Comparison of ENCODE assay signal across 9 mouse cellular contexts in genomic region chr11:100721254-100721653, GRCm38 (mm10). TPM values are rescaled to one million over a fixed set of nuclear protein-coding genes. Genes with fewer than 3 reads are reported as not detected.
A peak's percentile ranks its signal among the peaks of the same experiment; 100 is the strongest.
DNase-seq lines count a peak whose midpoint lies in the region; ATAC-seq lines count a peak whose summit lies in the region.
"Had no signal": no experiment of that assay in that cellular context is flagged by ENCODE, and none has a peak within 500 bp of the region (broad histone marks: within the 10 kb centered on the region; RNA-seq: fewer than 3 reads in every experiment).

No protein-coding gene starts in this region.

- H3K27ac ChIP-seq in forebrain, embryonic 10.5 days, result peak overlapping the region; percentile 60; the same call in 1 of the 2 replicates
- no peak overlapping the region for H3K27ac ChIP-seq in forebrain, embryonic 11.5 days (ENCODE audit: low read depth, low read length)
- H3K27ac ChIP-seq in lung, embryonic 16.5 days (ENCODE audit: low read length), result peak overlapping the region; percentile 73
- peak overlapping the region; percentile 67; the same call in 1 of the 2 replicates for H3K27ac ChIP-seq in hindbrain, embryonic 13.5 days
- peak overlapping the region; percentile 14 for H3K27ac ChIP-seq in neural tube, embryonic 15.5 days (replicated peaks)

- peaks cover 43% of the 10 kb centered on the region for H3K36me3 ChIP-seq in forebrain, embryonic 10.5 days (replicated peaks)
- no peaks in the 10 kb centered on the region; the same call in 1 of the 2 replicates for H3K36me3 ChIP-seq in forebrain, embryonic 11.5 days (ENCODE audit: control insufficient read depth, insufficient read depth, low read length)
- peaks cover 10% of the 10 kb centered on the region for H3K36me3 ChIP-seq in lung, embryonic 16.5 days (ENCODE audit: control insufficient read depth, insufficient read depth, low read length)
- H3K36me3 ChIP-seq in hindbrain, embryonic 13.5 days, result peaks cover 36% of the 10 kb centered on the region
- H3K36me3 ChIP-seq in neural tube, embryonic 15.5 days, result peaks cover 29% of the 10 kb centered on the region

- ATAC-seq in forebrain, embryonic 11.5 days (replicated peaks; ENCODE audit: low FRiP score), result no peak
- no peak for ATAC-seq in lung, embryonic 16.5 days (ENCODE audit: low read depth)
- no peak for ATAC-seq in hindbrain, embryonic 13.5 days (ENCODE audit: low FRiP score)
- ATAC-seq in neural tube, embryonic 15.5 days (ENCODE audit: low FRiP score), result no peak

- no peak for DNase-seq in forebrain, embryonic 10.5 days (ENCODE audit: extremely low spot score, low spot score)
- no peak for DNase-seq in forebrain, embryonic 11.5 days (ENCODE audit: low spot score)
- no peak for DNase-seq in lung, postnatal 4 days
- no peak for DNase-seq in right cerebral cortex, postnatal 36 days (ENCODE audit: low spot score in 2 of 2)
- DNase-seq in retina, embryonic 14.5 days (ENCODE audit: low spot score), result no peak

- H3K9ac ChIP-seq in forebrain, embryonic 11.5 days (ENCODE audit: low read length), result no peak overlapping the region
- H3K9ac ChIP-seq in lung, embryonic 16.5 days (ENCODE audit: low read length), result no peak overlapping the region
- H3K9ac ChIP-seq in hindbrain, embryonic 13.5 days, result no peak overlapping the region
- H3K9ac ChIP-seq in neural tube, embryonic 15.5 days (replicated peaks), result no peak overlapping the region

- H3K9me3 ChIP-seq in forebrain, embryonic 10.5 days, result no peaks in the 10 kb centered on the region
- no peaks in the 10 kb centered on the region for H3K9me3 ChIP-seq in forebrain, embryonic 11.5 days (ENCODE audit: control insufficient read depth, low read length)
- no peaks in the 10 kb centered on the region for H3K9me3 ChIP-seq in lung, embryonic 16.5 days (ENCODE audit: control insufficient read depth, low read length)
- H3K9me3 ChIP-seq in hindbrain, embryonic 13.5 days, result no peaks in the 10 kb centered on the region
- no peaks in the 10 kb centered on the region for H3K9me3 ChIP-seq in neural tube, embryonic 15.5 days (replicated peaks)

- H3K27me3 ChIP-seq in forebrain, embryonic 10.5 days (ENCODE audit: poor library complexity, severe bottlenecking), result no peaks in the 10 kb centered on the region
- no peaks in the 10 kb centered on the region for H3K27me3 ChIP-seq in forebrain, embryonic 11.5 days (ENCODE audit: control insufficient read depth, insufficient read depth, low read length)
- H3K27me3 ChIP-seq in lung, embryonic 16.5 days (ENCODE audit: control insufficient read depth, insufficient read depth, low read depth, low read length), result no peaks in the 10 kb centered on the region
- no peaks in the 10 kb centered on the region for H3K27me3 ChIP-seq in hindbrain, embryonic 13.5 days
- no peaks in the 10 kb centered on the region for H3K27me3 ChIP-seq in neural tube, embryonic 15.5 days (replicated peaks)

- WGBS in forebrain, embryonic 10.5 days, result 66% methylated on average over 4 of the region's 4 CpGs
- WGBS in forebrain, embryonic 11.5 days, result 62% methylated on average over 4 of the region's 4 CpGs
- 56% methylated on average over 4 of the region's 4 CpGs for WGBS in lung, embryonic 16.5 days
- WGBS in hindbrain, embryonic 13.5 days, result 75% methylated on average over 4 of the region's 4 CpGs
- WGBS in neural tube, embryonic 15.5 days, result 64% methylated on average over 4 of the region's 4 CpGs

- H3K4me1 ChIP-seq in forebrain, embryonic 10.5 days, result peaks cover 49% of the 10 kb centered on the region
- H3K4me1 ChIP-seq in forebrain, embryonic 11.5 days (replicated peaks; ENCODE audit: control insufficient read depth, insufficient read depth, low read length), result no peaks in the 10 kb centered on the region; the same call in 1 of the 2 replicates
- peaks cover 32% of the 10 kb centered on the region for H3K4me1 ChIP-seq in lung, embryonic 16.5 days (replicated peaks; ENCODE audit: control insufficient read depth, insufficient read depth, low read length)
- H3K4me1 ChIP-seq in hindbrain, embryonic 13.5 days (replicated peaks), result peaks cover 28% of the 10 kb centered on the region
- peaks cover 39% of the 10 kb centered on the region for H3K4me1 ChIP-seq in neural tube, embryonic 15.5 days

- no peak overlapping the region for H3K4me3 ChIP-seq in forebrain, embryonic 10.5 days
- no peak overlapping the region for H3K4me3 ChIP-seq in forebrain, embryonic 11.5 days (ENCODE audit: low read depth, low read length)
- no peak overlapping the region for H3K4me3 ChIP-seq in lung, embryonic 16.5 days (ENCODE audit: low read length)
- H3K4me3 ChIP-seq in hindbrain, embryonic 13.5 days, result no peak overlapping the region
- no peak overlapping the region for H3K4me3 ChIP-seq in neural tube, embryonic 15.5 days (replicated peaks)
- H3K4me3 ChIP-seq: erythroblast, embryonic 14.5 days had no signal

- no peak overlapping the region for H3K4me2 ChIP-seq in forebrain, embryonic 11.5 days (ENCODE audit: low read depth, low read length, severe bottlenecking)
- no peak overlapping the region for H3K4me2 ChIP-seq in lung, embryonic 16.5 days (ENCODE audit: low read depth, low read length)
- H3K4me2 ChIP-seq in hindbrain, embryonic 13.5 days, result no peak overlapping the region
- H3K4me2 ChIP-seq in neural tube, embryonic 15.5 days, result no peak overlapping the region

RNA-seq across cellular contexts. Expression of gene Hspb9, which starts 7.6 kb away (rescaled TPM):
- 0.24 and 0.30 TPM in 2 replicates for polyA plus RNA-seq in forebrain, embryonic 10.5 days (2016; fragmentation: Nextera tagmentation; extraction: Ambion mirVana)
- polyA plus RNA-seq in forebrain, embryonic 11.5 days (2014; fragmentation: Nextera tagmentation; extraction: Ambion mirVana), result 0.36 and 0.45 TPM in 2 replicates
- polyA plus RNA-seq in lung, embryonic 16.5 days (2015; fragmentation: Nextera tagmentation; extraction: Ambion mirVana), result not detected in 2 replicates
- 0.43 TPM in 1 of 2 replicates, not detected in the other for polyA plus RNA-seq in hindbrain, embryonic 13.5 days (2015; fragmentation: Nextera tagmentation; extraction: Ambion mirVana)
- polyA plus RNA-seq in neural tube, embryonic 15.5 days (2015; fragmentation: Nextera tagmentation; extraction: Ambion mirVana), result 0.43 TPM in 1 of 2 replicates, not detected in the other
- polyA plus RNA-seq: erythroblast, embryonic 14.5 days had no signal

RNA-seq across cellular contexts. Expression of gene Kat2a, which starts 9.0 kb away (rescaled TPM):
- polyA plus RNA-seq in forebrain, embryonic 10.5 days (2016; fragmentation: Nextera tagmentation; extraction: Ambion mirVana), result 76.3 and 78.5 TPM in 2 replicates
- 80.7 and 82.0 TPM in 2 replicates for polyA plus RNA-seq in forebrain, embryonic 11.5 days (2014; fragmentation: Nextera tagmentation; extraction: Ambion mirVana)
- 39.4 and 44.1 TPM in 2 replicates for polyA plus RNA-seq in lung, embryonic 16.5 days (2015; fragmentation: Nextera tagmentation; extraction: Ambion mirVana)
- polyA plus RNA-seq in hindbrain, embryonic 13.5 days (2015; fragmentation: Nextera tagmentation; extraction: Ambion mirVana), result 47.4 and 48.0 TPM in 2 replicates
- polyA plus RNA-seq in neural tube, embryonic 15.5 days (2015; fragmentation: Nextera tagmentation; extraction: Ambion mirVana), result 64.4 and 67.2 TPM in 2 replicates

RNA-seq across cellular contexts. Expression of gene Rab5c, which starts 16.8 kb away (rescaled TPM):
- polyA plus RNA-seq in forebrain, embryonic 10.5 days (2016; fragmentation: Nextera tagmentation; extraction: Ambion mirVana), result 13.2 and 14.9 TPM in 2 replicates
- polyA plus RNA-seq in forebrain, embryonic 11.5 days (2014; fragmentation: Nextera tagmentation; extraction: Ambion mirVana), result 39.4 and 50.5 TPM in 2 replicates
- polyA plus RNA-seq in lung, embryonic 16.5 days (2015; fragmentation: Nextera tagmentation; extraction: Ambion mirVana), result 34.3 and 39.8 TPM in 2 replicates
- 28.2 and 29.0 TPM in 2 replicates for polyA plus RNA-seq in hindbrain, embryonic 13.5 days (2015; fragmentation: Nextera tagmentation; extraction: Ambion mirVana)
- 41.8 and 49.8 TPM in 2 replicates for polyA plus RNA-seq in neural tube, embryonic 15.5 days (2015; fragmentation: Nextera tagmentation; extraction: Ambion mirVana)

RNA-seq across cellular contexts. Expression of gene Dhx58, which starts 17.2 kb away (rescaled TPM):
- polyA plus RNA-seq in forebrain, embryonic 10.5 days (2016; fragmentation: Nextera tagmentation; extraction: Ambion mirVana), result 3.1 and 3.8 TPM in 2 replicates
- polyA plus RNA-seq in forebrain, embryonic 11.5 days (2014; fragmentation: Nextera tagmentation; extraction: Ambion mirVana), result 3.1 and 4.3 TPM in 2 replicates
- polyA plus RNA-seq in lung, embryonic 16.5 days (2015; fragmentation: Nextera tagmentation; extraction: Ambion mirVana), result 2.9 and 3.5 TPM in 2 replicates
- polyA plus RNA-seq in hindbrain, embryonic 13.5 days (2015; fragmentation: Nextera tagmentation; extraction: Ambion mirVana), result 2.7 and 3.0 TPM in 2 replicates
- 2.7 and 4.4 TPM in 2 replicates for polyA plus RNA-seq in neural tube, embryonic 15.5 days (2015; fragmentation: Nextera tagmentation; extraction: Ambion mirVana)

RNA-seq across cellular contexts. Expression of gene Zfp385c, which starts 29.0 kb away (rescaled TPM):
- polyA plus RNA-seq in forebrain, embryonic 10.5 days (2016; fragmentation: Nextera tagmentation; extraction: Ambion mirVana), result 0.28 and 0.41 TPM in 2 replicates
- 0.16 TPM in 1 of 2 replicates, not detected in the other for polyA plus RNA-seq in forebrain, embryonic 11.5 days (2014; fragmentation: Nextera tagmentation; extraction: Ambion mirVana)
- 0.26 TPM in 1 of 2 replicates, not detected in the other for polyA plus RNA-seq in lung, embryonic 16.5 days (2015; fragmentation: Nextera tagmentation; extraction: Ambion mirVana)
- polyA plus RNA-seq in hindbrain, embryonic 13.5 days (2015; fragmentation: Nextera tagmentation; extraction: Ambion mirVana), result 0.13 and 0.40 TPM in 2 replicates
- polyA plus RNA-seq in neural tube, embryonic 15.5 days (2015; fragmentation: Nextera tagmentation; extraction: Ambion mirVana), result 0.77 TPM in 2 replicates
- polyA plus RNA-seq: erythroblast, embryonic 14.5 days had no signal
